Mouse (Mus musculus) left cerebral cortex, postnatal 4 days (tissue): ENCODE results near the gene Taz. TPM values are rescaled to one million over a fixed set of nuclear protein-coding genes. Genes with fewer than 3 reads are reported as not detected.
A peak's percentile ranks its signal among the peaks of the same experiment; 100 is the strongest.

Source experiments
- DNase-seq: peaks from one replicate; pipeline ENCODE4 v3.0.0-alpha.2; 2022
- intact Hi-C: fragments of 180-260 bp; cut with DNase I; formaldehyde crosslinking; loops from one replicate; pipeline ENCODE4 v1.15.1; 2025
- total RNA-seq, 2 experiments: library from RNA; stranded (reverse); gene quantifications; 2 replicates each; pipeline ENCODE4 v1.2.3; 2021

The Taz gene
- total RNA-seq, 2 experiments from 2014 or later: 54.8 to 57.4 TPM

- intact Hi-C loops: loop anchor here (5.0 kb wide), 1 partner anchor 34 kb away; no protein-coding TSS in a partner anchor
- no peak for DNase-seq
Observed at GRCm38 (mm10) chrX:74273422-74274322, 8.0 kb upstream of the Taz start.

GRCm38 (mm10) chrX:74277916-74278315 lies 3.8 kb upstream of the Taz start:
- intact Hi-C loops: no loop called here

GRCm38 (mm10) chrX:74281041-74281731 lies 526 bp upstream of the Taz start:
- intact Hi-C loops: no loop called here

More at GRCm38 (mm10) chrX:74277916-74278315, 3.8 kb upstream of the Taz start:
- no peak for DNase-seq

GRCm38 (mm10) chrX:74282395-74283091 lies 831 bp downstream of the Taz start:
- DNase-seq: peak; percentile 86
- intact Hi-C loops: no loop called here

More at GRCm38 (mm10) chrX:74281041-74281731, 526 bp upstream of the Taz start:
- no peak for DNase-seq

- DNase-seq: no peak
- intact Hi-C loops: no loop called here
Observed at GRCm38 (mm10) chrX:74283092-74283437, 1.4 kb downstream of the Taz start.

- intact Hi-C loops: no loop called here
- DNase-seq: no peak
Observed at GRCm38 (mm10) chrX:74293431-74293830, 11.7 kb downstream of the Taz start.

GRCm38 (mm10) chrX:74296538-74297448 lies 15.1 kb downstream of the Taz start, which contains the start of gene Atp6ap1:
Atp6ap1 (plus strand) TSS chrX:74297097.
- intact Hi-C loops: no loop called here
- peak; percentile 94 for DNase-seq

GRCm38 (mm10) chrX:74298348-74298747 lies 16.6 kb downstream of the Taz start:
- DNase-seq: no peak
- intact Hi-C loops: no loop called here

GRCm38 (mm10) chrX:74299721-74300120 lies 18.0 kb downstream of the Taz start:
- intact Hi-C loops: no loop called here
- DNase-seq: no peak

- intact Hi-C loops: loop anchor here (5.0 kb wide), 1 partner anchor 33 kb away; the partner anchor contains the start of gene Rpl10
- peak; percentile 70 for DNase-seq
Observed at GRCm38 (mm10) chrX:74304867-74305700, 23.4 kb downstream of the Taz start, which contains the start of gene Gdi1. Gdi1 (plus strand) TSS chrX:74304998.

GRCm38 (mm10) chrX:74312540-74313464 lies 31.1 kb downstream of the Taz start, which contains the start of gene Fam50a:
Fam50a (plus strand) TSS chrX:74313033.
- intact Hi-C loops: no loop called here
- DNase-seq: peak; percentile 88

GRCm38 (mm10) chrX:74328725-74329161 lies 47.0 kb downstream of the Taz start, which contains the start of gene Plxna3:
Plxna3 (plus strand) TSS chrX:74329066.
- intact Hi-C loops: loop anchor here (5.0 kb wide), 1 partner anchor 64 kb away; the partner anchor contains the start of genes Fam3a and Ikbkg
- DNase-seq: peak; percentile 72

GRCm38 (mm10) chrX:74329215-74329671 lies 47.5 kb downstream of the Taz start:
- intact Hi-C loops: loop anchor here (5.0 kb wide), 1 partner anchor 63 kb away; the partner anchor contains the start of genes Fam3a and Ikbkg
- no peak for DNase-seq

GRCm38 (mm10) chrX:74330166-74330930 lies 48.6 kb downstream of the Taz start:
- intact Hi-C loops: no loop called here
- DNase-seq: no peak
